Mouse (Mus musculus): ENCODE results near the gene Dnaja1.

GRCm38 (mm10) chr4:40673526-40673925 lies 48.4 kb upstream of the Dnaja1 start:
- no peak for TF ChIP-seq POLR2A (IDR thresholded peaks at IDR 0.05; ENCODE audit: extremely low read depth, insufficient read depth, low read length)
- TF ChIP-seq CTCF (IDR thresholded peaks at IDR 0.05; ENCODE audit: extremely low read depth, insufficient read depth, low read length) = no peak

Measured in cortical plate, adult 2 months (tissue).